Mouse (Mus musculus) urinary bladder, postnatal 36 days (tissue): ENCODE results near the gene Maml2.

Experiments
- DNase-seq, 2 experiments: peaks; one replicate each; pipeline ENCODE4 v3.0.0; 2022; ENCODE audit warnings: low spot score in 2 of 2, mixed read lengths in 1 of 2

Gene Maml2

DNA sequence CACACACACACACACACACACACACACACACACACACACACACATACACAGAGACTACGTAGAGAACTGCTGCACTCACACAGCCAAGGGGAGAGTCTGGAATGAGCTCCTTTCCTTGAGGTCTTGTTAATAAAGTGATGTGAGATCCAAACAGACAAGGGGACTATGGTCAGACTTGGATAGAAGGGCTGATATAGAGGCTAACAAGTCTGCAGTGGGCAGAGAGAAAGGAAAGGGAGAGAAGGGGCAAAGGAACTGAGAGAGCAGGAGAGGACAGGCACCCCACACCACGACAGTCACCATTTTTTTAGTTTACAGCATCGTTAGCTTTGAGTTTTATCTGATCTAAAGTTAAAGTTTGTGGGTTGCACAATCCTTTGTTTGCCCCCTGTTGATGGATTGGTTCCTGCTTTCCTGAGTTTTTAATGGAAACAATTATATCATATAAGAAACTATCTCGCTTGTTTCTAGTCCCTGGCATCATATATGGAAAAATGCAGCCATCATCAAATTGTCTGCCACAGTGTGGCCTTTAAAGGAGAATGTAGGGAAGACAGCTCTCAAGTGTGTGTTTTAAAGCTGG, 149.0 kb downstream of the Maml2 start, which contains the start of gene Gm17571:
Gm17571 (minus strand) TSS at position 51 of the 583 bp plus-strand sequence.
- DNase-seq: no peak

DNA sequence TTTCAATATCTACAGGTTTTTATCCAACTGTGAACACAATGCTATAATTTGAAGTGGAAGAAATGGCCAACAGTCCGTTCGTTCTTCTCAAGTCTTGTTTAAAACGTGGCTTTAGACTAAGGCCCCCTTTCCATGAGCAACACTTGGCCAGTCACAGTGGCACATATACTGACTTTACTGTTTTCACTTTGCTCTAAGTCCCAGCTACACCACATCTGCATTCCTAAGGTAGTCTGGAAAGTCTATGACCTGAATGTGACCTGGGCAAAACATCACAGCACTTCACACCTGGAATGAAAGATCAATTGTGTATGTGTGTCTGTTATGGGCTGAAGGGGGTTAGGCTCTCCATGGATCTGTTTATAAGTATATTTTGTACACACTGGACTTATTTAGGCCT, 151.0 kb downstream of the Maml2 start:
- DNase-seq: no peak

DNA sequence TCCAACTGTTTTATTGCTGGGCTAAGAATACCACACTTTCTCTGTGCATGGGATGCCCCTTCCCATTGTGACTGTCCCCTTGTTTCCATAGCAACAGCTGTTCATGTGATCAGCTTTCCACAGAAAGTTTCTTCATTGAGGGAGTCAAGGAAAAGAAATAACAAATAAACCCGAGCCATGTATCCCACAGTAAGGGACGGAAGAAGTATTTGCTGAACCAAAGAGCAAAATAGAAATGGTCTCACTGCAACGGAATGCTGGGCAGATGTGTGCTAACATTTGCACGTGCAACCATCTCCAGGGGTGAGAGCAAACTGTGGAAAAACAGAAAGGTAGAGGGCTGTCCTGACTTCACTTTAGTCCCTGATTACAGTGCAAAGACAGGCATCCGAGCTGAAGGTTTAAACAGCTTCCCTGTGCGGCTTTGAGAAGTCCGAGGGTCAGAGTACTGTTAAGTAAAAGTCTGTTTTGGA, 156.9 kb downstream of the Maml2 start:
- peak in 1 of 2 experiments; percentile 14 for DNase-seq

DNA sequence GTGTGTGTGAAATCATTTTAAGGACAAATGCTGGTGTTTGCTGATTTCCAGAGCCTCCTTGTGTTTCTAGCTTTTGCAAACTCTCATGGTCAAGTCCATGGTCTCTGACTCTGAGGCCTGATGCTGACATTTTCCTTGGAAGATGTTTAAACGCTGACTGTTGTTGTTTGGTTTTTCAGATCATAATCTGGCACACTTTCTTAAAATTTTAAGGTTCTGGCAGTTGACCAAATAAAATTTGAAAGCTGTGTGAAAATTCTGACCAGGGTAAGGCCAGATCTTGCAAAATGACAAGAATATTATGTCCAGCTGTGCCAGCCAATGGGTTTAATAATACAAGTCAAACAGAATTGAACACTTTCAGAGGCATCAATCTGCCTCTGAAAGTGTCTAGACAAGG, 157.5 kb downstream of the Maml2 start:
- no peak for DNase-seq

DNA sequence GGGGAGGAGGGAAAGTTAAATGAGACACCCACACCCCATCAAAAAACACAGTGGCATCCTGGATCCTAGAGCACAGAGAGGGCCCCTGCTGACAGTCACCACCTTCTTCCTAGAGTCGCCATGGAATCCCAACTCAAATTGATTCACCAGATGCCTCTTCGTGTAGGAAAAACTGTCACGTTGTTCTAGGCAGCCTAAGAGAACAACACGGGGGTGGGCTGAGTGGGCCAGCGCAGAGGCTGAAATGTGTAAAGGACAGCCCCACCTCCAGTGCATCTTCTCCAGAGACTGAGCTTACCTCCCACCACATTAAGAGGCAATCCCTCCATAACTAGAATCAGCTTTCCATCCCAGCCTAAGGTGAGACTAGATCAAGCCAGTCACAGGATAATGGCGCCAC, 160.0 kb downstream of the Maml2 start:
- DNase-seq: no peak

DNA sequence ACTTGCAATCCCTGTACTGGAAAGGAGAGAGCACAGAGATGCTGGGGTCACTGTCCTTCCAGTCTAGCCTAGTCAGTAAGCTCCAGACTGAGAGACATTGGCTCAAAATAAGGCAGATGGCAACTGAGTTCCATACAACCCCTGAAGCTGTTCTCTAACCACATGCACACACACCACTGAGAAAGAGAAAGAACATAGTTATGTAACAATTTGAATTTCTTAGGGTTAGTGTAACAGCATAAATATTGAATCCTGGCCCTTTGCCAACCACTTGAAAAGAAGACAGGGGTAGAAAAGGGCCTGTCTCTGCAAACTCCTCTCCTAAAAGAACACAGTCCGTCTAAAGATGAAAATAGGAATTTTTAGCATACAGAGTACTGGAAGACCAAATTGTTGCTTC, 161.6 kb downstream of the Maml2 start:
- no peak for DNase-seq

DNA sequence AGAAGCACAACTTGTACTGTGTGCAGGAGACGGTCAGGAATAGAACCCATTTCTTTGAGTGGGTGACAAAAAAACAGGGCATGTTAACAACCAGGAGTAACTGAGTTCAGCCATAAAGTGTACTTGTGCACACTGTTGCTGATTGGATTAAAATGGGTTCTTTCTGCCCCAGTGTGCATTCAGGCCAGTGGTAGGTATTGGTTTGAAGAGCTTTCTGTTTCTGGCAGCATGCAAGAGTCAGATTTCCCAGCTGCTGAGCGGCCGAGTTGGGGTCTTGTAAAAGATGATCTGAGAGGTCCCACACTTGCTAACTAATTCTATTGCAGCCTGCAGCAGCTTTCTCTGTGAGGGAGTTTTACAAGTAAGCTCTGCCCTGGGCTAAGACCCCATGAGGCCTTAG, 162.3 kb downstream of the Maml2 start:
- no peak for DNase-seq

DNA sequence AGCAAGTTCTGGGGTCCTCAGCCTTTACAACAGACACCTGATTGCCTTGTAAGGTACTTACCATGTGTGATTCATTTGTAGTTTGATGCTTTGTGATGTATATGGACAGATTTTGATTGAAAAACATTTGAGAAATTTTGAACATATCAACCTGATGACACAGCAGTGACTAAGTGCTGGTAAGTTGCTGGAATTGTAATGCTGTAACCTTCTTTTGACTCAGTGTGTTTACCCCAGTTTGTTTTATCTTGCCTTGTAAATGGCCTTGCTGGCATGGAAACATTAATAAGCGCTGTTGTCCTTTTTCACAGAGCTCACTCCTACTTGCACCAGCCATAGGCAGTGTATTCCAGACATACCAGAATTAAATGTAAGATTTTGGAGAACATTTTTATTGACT, 163.2 kb downstream of the Maml2 start:
- no peak for DNase-seq

DNA sequence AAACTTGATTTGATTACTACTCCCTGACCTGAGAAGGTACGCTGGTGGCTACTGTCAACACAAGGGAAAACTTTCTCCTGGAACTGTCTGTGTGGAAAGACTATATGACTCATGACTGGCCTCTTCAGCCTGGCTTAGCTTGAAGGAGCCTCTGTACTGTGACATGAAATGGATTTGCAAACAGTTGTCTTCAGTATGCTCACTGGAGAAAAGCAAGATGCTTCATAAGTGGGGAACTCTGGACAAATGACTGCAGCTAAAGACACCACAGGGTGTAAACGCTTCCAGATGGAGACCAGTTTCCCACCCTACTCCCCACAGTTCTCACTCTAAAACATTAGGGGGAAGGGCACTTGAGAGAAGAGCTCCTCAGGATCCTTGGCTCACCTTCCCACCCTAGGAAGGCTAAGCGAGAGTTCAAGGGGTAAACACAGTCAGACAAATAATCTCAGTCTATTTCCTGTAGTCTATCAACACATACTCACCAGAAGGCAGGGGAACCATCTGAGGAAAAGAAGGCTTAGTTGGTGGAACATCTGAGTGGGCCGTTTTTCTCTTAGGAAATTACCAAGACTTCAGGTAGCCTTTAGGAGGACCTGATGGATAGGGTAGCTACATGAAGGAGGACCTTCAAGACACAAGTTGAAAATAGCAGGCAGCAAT, 167.7 kb downstream of the Maml2 start:
- DNase-seq: no peak

DNA sequence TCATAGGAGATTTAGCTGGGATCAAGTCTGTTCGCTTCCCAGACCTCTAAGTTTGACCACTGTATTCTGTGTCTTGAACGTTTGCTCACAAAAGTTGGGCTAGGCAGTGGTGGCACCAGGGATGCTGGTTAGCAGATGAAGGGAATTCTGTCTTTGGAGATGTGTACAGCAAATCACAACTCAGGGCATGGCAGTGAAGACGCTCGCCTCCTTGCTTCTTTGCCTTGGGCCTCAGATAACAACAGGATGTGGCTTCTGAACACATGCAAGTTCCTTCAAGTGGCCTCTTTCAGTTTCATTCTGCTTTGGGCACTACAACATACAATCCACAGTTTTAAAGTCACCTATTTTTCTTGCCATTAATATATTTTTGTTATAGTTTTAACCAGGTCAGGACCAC, 168.6 kb downstream of the Maml2 start:
- DNase-seq: no peak

DNA sequence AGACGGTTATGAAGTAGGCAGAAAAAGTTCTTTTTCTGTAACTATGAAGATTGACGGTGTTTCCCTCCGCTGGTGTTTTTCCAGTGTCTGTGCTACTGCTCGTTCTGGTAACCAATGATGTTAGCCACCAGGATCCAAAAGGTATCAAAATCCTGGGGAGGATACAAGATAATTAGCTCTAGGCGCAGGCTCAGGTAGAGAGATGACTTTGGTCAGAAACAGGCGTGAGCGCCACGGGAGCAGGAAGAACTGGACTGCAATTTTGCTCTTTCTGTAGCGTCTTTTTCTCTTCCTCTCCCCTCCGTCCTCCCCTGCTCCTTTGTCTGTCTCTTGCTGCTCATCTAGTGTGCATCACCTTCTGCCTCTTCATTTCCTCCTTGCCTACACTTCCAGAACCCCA, 169.1 kb downstream of the Maml2 start:
- DNase-seq: no peak

DNA sequence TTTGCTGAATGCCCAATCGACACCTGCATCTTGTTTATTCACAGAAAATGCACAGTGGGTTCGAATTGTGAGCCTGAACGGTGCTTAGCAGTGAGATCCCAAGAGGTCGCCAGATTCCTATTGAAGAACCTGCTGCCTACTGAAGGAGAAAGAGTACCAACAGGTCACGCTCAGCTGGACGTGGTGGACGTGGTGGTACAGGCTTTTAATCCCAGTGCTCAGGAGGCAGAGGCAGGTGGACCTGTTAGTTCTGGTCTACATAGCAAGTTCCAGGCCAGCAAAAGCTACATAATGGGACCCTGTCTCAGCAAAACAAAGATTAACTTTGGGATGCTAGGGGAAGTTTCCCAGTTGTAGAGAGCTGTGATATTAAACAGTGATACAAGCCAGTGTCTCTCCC, 170.0 kb downstream of the Maml2 start:
- no peak for DNase-seq

DNA sequence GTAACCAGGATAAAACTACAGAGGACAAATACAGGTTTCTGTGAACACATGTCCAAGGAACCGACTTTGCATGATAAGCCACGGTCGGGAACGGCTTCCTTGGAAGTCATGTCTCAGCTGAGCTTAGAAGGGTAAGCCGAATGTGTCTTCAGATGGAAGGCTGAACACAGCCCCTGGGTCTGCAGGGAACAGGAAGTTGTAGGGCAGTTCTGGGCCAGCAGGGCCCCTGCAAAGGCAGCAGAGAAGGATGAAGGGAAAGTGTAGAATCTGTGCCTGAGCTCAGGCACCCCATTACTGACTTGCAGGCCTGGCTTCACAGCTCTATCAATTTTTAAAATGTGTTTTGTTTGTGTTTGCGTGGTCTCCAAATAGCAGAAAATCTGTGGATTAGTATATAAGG, 171.0 kb downstream of the Maml2 start:
- DNase-seq: no peak

DNA sequence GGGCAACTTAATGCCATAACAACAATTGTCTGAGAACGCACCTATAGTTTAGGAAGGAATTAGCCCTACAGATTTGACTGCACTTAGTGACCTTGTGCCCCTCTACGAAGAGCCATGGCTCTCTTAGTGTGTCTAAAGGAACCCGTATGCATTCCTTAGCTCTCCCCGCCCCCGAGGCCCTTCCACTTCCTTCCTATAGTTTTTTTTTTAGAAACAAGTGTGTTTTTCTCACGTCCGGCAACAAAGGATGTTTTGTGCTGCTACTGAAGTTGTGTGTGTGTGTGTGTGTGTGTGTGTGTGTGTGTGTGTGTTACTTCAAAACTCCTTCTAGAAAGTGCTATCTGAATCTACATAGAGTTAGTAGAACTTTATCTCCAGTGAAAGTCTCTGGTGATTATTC, 172.3 kb downstream of the Maml2 start:
- DNase-seq: no peak

DNA sequence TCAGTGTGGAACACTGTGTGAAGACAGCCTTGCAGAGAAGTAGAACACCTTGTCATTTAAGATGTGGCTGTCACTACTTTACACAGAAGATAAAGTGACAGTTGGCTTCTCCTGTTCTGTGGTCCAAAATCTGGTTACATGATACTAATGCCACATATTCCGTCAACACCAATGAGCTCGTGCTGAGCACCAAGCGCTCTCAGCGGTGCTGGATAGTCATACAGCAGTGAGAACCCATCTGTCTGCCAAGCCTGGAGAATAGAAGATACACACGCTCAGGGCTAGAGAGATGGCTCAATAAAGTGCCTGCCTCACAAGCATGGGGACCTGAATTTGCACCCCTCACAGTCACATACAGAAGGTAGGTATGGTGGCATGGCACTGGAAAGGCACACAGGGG, 177.2 kb downstream of the Maml2 start:
- no peak for DNase-seq

DNA sequence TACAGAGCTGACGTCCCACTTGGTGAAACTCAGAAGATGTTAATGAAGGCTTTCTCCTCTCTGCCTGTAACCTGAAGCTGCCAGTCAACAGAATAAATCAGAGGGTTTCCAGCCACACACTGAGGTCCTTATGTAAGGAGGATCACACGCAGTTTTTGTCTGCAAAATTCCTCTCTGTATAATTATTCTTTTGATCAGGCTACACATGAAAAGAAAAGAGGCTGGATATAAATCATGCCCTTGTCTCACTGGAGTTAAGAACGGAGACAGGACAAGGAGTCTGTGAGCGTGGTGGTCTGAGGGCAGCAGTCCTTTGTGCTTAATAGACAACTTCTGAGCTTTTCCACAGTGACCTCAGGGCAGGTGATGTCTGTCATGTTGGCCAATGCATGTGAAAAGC, 181.5 kb downstream of the Maml2 start:
- DNase-seq: no peak

DNA sequence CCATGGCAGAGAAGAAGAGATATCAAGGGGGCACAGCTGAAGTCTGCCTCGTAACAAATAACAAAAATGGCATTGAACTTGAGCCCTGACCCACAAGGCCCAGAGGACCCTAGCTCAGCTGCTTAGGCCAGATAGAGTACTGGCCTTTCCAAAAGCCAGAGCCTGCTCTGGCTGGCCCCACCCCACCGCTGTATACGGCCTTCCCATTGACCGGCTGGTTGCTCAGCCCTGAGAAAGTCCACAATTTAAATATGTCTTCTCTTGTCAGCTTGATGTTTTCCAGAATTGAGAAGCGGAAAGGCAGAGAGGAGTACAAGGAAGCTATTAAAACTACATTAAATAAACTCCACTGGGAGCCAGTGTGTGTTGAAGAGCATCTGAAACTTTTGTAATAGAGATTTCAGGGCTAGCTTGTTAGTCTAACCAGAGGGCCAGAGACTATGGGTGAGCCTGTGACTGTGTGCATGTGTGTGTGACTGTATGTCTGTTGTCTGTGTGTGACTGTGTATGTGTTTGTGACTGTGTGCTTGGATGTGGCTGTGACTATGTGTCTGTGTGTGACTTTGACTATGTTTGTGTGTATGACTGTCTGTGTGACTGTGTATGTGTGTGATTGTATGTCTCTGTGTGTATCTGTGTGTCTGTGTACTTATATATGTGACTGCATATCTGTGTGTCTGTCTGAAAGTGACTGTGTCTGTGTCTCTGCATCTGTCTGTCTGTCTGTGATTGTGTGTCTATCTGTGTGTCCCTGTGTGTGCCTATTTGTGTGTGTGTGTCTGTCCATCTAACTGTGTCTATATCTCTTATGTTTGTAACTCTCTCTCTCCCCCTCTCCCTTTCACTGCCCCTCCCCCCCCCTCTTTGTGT, 185.7 kb downstream of the Maml2 start:
- no peak for DNase-seq

DNA sequence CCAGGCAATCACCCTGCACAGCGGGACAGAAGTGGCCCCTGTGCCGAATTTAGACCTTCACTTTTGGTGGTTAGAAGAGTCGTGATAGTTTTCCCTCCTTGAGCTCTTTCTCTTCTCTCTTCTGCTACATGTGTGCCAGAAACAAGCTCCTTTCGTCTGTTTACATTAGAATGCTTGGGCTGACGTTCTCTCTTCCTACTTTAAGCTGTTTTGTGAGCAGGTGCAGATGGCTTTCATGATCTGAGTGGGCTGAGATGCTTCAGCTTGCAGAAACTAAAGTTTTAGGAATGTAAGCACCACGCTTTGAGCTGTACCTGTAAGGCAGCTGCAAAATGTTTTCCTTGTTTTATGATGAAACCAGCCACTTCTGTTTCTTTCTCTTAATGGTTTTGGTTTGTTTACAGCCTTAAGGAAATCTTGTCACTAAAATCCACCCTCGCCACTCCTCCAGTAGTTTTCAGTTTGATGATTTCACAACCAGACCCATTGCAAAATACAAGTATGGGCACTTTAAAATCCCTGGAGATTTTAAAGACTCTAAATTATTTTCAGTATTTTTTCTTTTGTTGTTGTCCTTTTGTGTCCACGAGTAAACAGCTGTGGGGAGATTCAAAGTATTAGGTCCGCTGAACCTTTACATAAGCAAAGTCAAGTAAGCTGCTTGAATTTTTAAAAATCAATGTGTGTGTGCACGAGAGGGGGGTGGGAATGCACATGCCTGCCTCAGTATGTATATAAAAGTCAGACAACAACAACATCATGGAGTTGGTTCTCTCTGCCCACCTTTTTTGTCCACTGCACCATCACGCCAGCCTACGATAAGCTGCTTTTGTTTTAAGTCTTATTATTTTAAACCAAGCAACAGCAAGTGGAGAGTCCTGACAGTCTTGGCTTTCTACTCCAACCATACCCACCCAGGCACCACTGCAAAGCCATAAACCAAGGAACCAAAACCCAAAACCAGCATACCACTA, 186.8 kb downstream of the Maml2 start:
- DNase-seq: no peak

DNA sequence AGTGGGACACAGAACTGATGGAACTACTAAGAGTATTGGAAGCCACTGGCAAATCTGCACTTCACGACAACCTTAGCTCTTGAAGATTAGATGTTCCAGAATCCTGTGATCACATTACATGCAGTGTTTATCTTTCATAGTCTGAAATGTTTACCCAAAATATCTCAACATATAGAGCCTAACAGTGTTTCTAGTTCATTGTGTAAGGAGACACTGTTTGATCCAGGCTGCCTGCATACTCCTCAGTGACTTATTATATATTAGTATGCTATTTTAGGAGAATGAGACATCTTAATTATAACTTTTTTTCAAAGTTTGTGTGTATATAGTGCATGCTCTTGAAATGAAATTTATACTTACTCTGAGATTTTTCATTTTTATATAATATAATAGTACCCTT, 188.2 kb downstream of the Maml2 start:
- no peak for DNase-seq

DNA sequence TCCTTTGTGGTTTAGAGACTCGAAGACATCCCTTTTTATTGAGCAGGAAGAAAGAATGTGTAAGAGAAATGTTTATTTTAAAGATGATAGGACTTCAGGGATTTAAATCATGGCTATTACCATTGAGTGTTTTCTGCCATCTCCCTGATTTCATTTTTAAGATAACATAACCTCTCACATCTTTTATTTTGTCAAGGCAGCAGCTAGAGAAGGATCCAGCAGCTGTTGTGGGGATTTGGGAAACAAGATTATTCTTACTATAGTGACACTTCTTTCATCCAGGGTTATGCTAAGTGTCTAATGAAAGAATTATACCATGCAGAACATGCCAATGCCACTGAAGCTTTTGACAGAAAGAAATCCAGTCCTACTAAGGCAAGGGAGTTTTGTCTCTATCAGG, 193.3 kb downstream of the Maml2 start:
- DNase-seq: no peak

DNA sequence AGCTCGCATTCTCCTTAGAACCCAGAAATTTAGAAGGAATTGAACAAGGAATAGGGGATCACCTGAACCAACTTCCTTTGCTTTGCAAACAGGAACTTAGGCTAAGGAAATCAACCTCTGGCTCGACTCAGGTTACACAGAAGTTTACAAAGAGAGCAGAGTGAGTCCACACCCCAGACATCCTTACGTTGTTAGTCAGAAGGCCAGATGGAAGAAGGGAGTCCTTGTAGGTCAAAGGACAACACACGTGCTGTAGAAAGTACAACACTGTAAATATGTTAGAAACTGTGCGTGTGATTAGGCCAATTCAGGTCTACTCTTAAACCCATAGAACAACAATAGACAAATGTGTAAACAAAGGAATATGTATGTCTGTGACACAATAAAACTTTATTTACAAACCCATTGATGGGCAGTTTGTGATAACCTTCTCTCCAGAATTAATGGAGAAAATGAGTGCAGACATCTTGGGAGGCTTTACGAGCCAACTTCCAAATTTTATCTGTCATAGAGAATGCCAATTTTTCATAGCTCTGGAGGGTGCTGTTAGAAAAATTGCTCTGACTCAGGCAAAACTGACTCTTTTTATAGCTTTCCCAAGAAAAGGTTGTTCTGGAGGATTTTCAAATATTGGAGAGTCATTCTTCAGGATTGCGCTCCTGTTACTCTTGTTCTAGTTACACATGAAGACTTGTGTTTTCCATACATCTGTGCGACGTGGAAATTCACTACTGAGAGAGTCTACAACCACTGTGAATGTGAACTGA, 194.3 kb downstream of the Maml2 start:
- DNase-seq: no peak
